Mouse (Mus musculus): ENCODE measurements around the gene Nsun5.
"Not testable (repeated sequence)": the region's sequence is repeated elsewhere in the genome, so short reads cannot be mapped to it uniquely, and the experiment has no call there.

Gene Nsun5

DNA sequence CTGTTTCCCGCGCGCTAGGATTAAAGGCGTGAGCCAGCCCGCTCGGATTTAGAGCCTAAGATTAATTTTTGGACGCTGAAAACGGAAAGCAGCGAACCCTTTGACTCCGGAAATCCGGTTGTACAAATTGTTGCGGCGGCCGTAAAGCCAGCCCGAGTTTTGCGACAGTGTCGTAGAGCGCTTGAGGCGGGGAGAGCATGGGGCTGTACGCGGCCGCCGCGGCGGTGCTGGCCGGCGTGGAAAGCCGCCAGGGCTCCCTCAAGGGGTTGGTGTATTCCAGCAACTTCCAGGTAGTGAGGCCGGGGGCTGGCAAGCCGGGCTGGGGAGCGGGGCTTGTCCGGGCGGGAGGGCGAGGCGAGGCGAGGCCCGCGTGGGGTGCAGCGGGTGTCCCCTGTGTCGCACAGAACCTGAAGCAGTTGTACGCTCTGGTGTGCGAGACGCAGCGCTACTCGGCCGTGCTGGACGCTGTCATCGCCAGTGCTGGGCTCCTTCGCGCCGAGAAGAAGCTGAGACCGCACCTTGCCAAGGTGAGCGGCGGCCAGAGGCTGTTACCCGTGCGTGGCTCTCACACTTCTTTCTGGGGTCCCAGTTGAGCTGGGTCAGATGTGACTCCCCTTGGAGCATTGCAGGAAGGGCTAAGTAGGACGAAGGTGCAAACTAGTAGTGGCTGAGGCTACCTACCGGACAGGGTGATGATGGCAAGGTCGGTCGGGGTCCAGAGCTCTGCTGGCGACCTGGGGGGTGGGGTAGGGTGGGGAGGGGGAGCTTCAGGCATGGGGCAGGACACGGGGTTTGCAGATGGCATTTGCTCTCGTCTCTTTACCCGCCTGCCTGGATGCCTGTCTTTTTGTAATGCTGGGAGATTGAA is at the start of gene Nsun5:
TSS of gene Nsun5 (plus strand) at position 167 of the 868 bp plus-strand sequence.
- peak; percentile 94 for DNase-seq

DNA sequence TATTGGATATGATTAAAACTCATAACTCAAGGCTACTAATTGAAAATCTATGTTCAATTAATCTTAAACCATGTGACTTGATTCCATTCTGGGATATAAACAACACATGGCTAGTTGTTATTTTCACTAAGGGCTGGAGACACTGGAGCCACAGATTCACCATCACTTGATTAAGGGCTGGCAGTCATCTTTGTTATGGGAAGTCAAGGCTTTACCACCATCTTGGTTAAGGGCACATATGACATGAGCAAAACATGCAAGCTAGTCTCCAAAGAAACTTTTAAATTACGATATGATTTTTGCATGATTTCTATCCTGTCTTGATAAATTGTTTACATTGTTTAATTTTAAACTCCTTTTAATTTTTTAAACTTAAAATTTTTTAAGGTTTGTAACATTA is 47.6 kb upstream of the Nsun5 start:
- DNase-seq: no peak

DNA sequence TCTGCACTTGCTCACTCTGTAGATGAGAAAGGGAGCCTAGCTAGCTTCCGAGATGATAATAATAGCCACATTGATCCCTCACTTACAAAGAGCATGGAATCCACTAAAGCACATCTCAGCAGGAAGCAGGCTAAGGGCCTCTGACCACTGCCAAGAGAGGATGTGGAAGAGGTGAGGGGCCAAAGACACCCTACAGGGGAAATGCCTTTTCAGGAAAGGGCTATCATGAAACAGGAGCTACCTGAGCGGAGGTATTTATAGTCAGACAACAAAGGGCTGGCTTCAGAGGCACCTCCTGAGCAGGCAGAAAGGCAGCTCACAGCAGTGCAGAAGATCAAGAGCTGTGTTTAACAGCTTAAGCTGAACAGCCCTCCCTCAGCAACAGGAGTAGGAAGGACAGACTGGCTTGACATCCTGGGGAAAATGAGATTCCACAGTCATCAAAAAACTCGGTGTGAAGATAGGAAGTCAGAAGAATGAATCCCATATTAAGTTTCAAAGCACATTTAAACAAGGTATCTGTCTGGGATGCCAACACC is 43.6 kb upstream of the Nsun5 start:
- no peak for DNase-seq

DNA sequence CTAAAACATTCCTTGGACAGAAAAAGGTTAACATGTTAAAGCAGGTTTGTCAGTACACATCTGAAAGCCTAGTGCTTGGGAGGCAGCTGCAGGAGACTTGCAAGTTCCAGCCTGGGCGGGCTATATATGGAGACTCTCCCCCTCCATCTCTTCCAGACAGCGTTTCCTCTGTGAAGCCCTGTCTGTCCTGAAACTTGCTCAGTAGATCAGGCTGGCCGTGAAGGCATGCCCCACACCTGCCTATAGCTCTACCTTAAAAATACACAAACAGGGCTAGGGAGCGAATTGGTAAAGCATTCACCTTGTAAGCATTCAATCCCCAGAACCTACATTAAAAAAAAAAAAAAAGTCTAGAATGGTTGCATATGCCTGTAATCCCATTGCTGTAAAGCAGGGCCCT is 40.3 kb upstream of the Nsun5 start:
- DNase-seq: no peak

DNA sequence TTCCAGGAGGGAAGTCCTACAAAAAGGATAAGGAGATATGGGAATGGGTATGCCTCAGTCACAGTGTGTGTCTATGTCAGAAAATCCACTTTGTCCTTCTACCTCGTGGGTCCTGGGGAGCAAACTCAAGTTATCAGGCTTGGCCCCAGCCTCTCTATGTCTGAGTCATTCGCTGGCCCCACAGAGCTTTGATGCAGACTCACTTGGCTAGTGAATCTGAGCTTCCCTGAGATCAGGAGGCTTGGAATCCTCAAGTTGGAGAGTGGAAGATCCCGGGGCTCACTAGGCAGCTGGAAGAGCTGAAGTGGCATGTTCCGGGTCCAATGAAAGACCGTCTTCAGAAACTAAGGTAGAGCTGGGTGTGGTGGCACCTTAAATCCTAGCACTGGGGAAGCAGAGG is 39.6 kb upstream of the Nsun5 start:
- DNase-seq: no peak

DNA sequence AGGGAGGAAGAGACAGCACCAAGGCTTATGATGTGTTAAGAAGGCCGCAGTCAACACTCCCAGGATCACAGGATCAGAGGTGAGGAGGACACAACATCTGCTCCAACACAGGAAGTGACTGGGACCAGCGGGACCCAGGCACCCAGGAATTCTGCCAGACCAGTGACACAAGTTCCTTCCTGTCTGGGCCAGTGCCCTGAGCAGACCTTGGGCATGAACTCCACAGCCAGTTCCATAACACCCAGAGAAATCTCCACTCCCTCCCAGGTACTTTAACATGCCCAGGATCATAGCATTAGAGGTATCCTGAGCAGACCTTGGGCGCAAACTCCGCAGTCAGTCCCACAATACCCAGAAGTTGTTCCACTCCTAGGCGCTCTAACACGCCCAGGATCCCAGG is 38.6 kb upstream of the Nsun5 start:
- no peak for DNase-seq

DNA sequence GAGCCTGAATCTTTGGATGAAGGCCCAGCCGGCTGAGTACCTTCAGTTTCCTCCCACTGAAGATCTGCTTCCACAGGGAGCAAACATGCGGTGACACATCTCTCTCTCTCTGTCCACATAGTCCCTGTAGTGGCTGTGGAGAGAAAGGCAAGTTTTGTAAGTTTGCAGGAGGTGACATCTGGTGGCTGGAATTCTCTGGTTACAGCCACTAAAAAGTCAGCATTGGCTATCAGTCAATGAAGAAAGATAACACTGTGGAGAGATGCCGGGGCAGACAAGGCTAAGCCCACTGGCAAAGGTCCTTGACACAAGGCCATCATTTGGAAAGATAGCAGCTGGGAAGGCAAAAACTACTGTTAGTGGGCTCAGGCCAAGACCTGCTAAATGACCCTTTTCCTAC is 32.2 kb upstream of the Nsun5 start:
- no peak for DNase-seq

GRCm38 (mm10) chr5:135345989-135346388 is 23.8 kb upstream of the Nsun5 start:
- DNase-seq: no peak

- DNase-seq: no peak
Measured at GRCm38 (mm10) chr5:135346430-135346829, 23.3 kb upstream of the Nsun5 start.

DNA sequence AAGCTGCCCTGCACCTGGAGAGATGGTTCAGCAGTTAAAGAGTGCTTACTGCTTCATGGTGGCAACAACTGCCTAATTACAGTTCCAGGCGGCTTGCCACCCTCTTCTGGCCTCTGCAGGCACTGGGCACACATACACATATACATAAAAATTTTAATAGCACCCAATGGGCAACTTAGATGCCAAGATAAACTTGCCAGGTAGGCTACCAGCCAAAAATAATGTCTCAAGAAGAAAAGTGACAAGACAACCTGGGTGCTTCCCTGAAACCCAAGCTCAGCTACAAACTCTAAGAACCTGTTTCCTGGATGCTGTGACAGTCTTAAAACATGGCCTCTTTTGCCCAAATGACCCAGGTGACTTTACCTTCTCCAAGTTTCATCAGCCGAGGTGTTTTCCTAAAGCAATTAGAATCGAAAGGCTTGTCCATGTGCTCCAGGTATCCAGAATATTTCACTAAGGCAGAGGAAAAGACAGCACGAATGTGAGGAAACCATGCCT is 22.2 kb upstream of the Nsun5 start:
- no peak for DNase-seq

DNA sequence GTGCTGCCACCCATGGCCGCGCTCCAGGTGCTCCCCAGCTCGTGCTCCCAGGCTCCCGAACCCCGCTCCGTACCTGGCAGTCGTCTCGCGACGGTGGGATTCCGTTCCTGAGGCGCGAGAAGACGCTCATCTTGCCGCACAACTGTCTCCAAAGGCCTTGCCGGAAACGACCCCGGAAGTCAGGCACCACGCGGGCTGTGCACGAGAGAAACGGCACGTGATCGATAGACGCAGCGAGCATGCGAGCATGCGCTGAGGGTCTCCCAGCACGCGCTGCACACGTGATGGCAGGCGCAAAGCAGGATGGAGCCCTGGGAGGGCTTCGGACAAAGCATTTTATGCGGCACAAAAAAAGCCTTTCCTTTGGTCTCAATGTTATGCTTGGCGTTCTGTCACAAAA is 19.9 kb upstream of the Nsun5 start, which contains the start of gene Fkbp6:
TSS of gene Fkbp6 (minus strand) at position 183 of the 400 bp plus-strand sequence.
- no peak for DNase-seq

DNA sequence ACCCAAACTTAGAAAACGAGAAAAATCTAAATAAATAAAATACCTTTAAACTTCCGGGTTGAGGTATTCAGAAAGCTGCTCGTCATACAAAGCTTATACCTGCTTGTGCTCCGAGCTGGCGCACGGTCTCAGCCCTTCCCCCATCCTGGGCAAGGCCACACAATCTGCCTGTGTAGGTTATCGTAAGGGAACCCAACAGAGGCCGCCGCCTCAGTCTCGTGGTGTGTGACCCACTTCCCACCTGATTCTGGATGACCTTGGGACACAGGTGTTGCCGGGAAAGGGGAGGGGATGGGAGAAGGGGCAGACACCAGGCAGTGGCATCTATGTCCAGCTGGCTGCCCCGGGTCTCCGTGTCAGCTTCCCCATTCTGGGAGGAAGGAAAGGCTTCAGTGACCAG is 18.1 kb upstream of the Nsun5 start:
- DNase-seq: no peak

DNA sequence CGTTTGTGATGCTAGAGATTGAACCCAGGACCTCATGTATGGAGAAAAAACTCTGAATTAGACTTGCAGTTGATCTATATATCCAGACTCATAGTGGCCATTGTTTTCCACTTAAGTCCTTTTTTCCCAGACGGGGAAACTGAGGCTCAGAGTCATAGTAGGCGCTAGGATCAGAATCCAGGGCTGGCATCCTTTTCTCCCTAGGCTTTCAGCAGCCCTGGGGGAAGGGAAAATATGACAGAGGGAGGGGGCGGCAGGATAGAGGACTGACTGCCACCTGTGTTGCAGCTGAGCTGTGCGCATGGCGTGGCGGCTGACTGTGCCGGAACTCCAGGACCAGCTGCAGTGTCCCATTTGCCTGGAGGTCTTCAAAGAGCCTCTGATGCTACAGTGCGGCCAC is 16.8 kb upstream of the Nsun5 start, which contains the start of gene Trim50:
TSS of gene Trim50 (plus strand) at position 301 of the 400 bp plus-strand sequence.
- no peak for DNase-seq

DNA sequence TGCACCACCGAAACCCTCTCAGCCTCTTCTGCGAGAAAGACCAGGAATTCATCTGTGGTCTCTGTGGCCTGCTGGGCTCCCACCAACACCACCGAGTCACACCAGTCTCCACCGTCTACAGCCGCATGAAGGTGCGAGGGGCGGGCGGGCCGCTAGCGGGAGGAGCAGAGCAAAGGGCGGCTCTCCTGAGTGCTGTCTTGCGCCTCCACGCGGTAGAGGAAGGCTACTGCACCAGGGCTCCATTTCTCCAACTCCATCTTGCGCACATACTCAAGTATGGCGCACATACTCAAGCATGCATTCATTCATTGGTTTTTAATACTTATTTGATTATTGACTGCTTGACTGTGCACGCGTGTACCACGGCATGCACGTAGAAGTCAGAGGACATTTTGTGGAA is 16.2 kb upstream of the Nsun5 start:
- DNase-seq: no peak

GRCm38 (mm10) chr5:135356090-135356489 is 13.7 kb upstream of the Nsun5 start:
- DNase-seq: no peak

GRCm38 (mm10) chr5:135357556-135357955 is 12.2 kb upstream of the Nsun5 start:
- no peak for DNase-seq

- DNase-seq: no peak
Measured at GRCm38 (mm10) chr5:135359772-135360171, 10.0 kb upstream of the Nsun5 start.

GRCm38 (mm10) chr5:135362572-135362971 is 7.2 kb upstream of the Nsun5 start:
- no peak for DNase-seq

GRCm38 (mm10) chr5:135363540-135363939 is 6.2 kb upstream of the Nsun5 start:
- DNase-seq: no peak

- no peak for DNase-seq
Measured at GRCm38 (mm10) chr5:135367841-135368240, 1.9 kb upstream of the Nsun5 start.

DNA sequence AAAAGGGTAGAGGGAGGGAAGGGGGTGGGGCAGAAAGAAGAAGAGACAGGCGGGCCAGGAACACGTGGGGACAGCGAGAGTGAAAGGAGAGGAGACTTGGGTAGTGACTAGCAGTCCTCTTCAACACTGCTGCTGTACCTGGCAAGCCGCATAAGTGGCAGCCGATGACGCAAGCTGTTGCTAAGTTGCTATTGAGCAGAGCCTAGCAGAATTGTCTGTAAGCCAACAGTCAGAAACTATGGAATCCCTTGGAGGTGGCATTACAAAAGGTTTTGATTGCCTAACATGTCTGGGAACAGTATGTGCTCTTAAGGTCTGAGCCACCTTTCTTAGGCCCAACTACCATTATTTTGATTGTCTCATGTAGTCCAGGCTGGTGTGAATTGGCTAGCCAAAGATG is 1.4 kb upstream of the Nsun5 start:
- no peak for DNase-seq

- DNase-seq: not testable (repeated sequence)
Measured at GRCm38 (mm10) chr5:135369196-135369595, 557 bp upstream of the Nsun5 start.

- no peak for DNase-seq
Measured at GRCm38 (mm10) chr5:135371195-135371594, 1.4 kb downstream of the Nsun5 start.

- DNase-seq: no peak
Measured at GRCm38 (mm10) chr5:135373601-135374000, 3.8 kb downstream of the Nsun5 start.
